Mouse (Mus musculus) adrenal gland, postnatal 36 days (tissue): Measurements from ENCODE around the gene Dek. TPM values are rescaled to one million over a fixed set of nuclear protein-coding genes. Genes with fewer than 3 reads are reported as not detected.

Experiments
- DNase-seq, 2 experiments: peaks; one replicate each; pipeline ENCODE4 v3.0.0; 2021; ENCODE audit warnings: mixed read lengths in 1 of 2
- long read RNA-seq, 2 experiments: library from polyadenylated mRNA; stranded (forward); transcript quantifications; one replicate each; pipeline ENCODE4 v2.0.0; 2021; ENCODE audit warnings: borderline sequencing depth in 2 of 2
- total RNA-seq, 2 experiments: library from RNA; stranded (reverse); gene quantifications; 2 replicates each; pipeline ENCODE4 v1.2.3; 2021

The Dek gene
- total RNA-seq: 10 to 100 TPM; 62.7 to 71.1 TPM
- long read RNA-seq, experiment 1, transcript Dek-206 (2 exons, 468 nt): minor isoform, 8 of 90 reads
- long read RNA-seq, experiment 1, transcript Dek-201 (11 exons, 2,556 nt): major isoform, 55 of 90 reads
- long read RNA-seq, experiment 1, partial matches to known transcripts: 22 of 90 reads
- long read RNA-seq, experiment 1, other reads (novel, unspliced or antisense): 3 of 90 reads
- long read RNA-seq, experiment 2, transcript Dek-201 (11 exons, 2,556 nt): major isoform, 13 of 16 reads
- long read RNA-seq, experiment 2, partial matches to known transcripts: 3 of 16 reads
- long read RNA-seq, experiment 2, other reads (novel, unspliced or antisense): 0 of 16 reads

DNA sequence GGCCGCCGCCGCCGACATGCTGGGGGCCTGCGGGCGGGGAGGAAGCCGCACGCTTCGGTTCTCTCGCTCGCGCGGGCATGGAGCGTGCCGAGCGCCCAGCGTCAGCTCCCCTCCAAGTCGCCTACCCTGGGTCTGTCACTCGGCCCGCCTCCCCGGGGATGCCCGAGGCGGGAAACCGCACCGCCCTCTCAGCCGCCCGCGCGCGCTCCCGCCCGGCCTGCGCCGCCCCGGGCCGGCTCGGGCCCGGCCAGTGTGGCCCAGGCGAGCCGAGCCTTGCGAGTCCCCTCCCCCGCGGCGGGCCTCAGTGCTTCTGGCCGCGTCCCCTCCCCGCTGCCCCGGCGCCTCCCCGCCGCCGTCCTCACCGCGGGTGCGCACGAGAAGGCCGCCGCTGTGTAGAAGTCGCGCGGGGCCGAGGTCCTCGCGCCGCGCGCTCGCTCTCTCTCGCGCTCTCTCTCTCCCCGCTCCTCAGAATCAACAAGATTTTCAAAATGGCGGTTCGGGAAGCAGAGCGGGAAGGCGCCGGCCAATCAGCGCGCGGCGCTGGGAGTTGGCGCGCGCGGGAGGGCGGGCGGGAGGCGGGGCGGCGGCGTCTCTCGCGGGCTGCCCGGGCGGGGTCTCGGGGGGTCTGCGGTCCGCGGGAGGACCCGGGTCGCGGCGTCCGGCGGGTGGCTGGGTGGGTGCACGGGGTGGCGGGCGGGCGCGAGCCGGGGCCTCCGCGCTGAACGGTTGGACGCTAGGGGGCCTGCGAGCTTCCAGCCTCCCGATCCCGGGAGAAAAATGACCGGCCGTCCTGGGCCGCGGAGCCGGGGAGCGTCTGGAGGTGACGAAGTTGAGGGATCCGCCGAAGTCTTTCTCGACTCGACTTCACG is at the start of gene Dek:
Gene Dek (minus strand): TSS at position 491 of the 869 bp plus-strand sequence.
- DNase-seq: peak; percentile 88 to 90

DNA sequence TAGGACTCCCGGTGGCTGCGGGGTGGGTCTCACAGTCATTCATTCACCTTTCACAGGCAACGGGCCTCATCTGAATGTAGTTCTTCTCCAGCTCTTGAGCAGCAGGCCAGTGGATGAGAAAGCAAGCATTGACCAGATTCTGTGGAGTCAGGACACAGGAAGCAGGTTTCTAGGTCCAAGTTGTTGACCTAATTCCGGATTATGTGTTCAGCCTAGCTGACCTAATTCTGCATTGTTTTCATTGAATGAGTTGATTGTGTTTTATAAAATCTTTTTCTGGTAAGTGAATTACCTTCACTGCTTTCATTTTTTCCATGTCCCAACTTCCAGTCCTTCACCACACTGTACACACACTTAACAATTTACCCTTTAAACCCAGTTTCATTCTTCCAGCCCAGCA is 48.9 kb upstream of the Dek start:
- no peak for DNase-seq

DNA sequence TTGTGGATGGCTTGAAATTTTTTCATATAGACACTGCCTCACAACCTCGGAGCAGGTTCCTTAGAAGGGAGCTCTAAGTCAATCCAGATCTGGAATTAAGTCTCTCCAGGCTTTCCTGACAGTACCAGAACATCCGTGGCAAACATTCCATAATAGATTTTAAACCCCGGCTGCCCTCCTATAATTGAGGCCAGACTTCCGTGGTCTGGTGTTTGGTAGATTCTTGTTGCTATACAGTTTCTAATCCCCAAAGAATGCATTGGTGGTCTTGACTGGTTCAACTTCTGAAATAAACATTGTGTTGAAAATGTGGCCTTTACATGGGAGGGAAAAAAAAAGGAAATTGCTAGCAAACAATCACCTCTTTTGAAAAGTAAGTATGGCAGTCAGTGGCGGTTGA is 47.2 kb upstream of the Dek start:
- no peak for DNase-seq

DNA sequence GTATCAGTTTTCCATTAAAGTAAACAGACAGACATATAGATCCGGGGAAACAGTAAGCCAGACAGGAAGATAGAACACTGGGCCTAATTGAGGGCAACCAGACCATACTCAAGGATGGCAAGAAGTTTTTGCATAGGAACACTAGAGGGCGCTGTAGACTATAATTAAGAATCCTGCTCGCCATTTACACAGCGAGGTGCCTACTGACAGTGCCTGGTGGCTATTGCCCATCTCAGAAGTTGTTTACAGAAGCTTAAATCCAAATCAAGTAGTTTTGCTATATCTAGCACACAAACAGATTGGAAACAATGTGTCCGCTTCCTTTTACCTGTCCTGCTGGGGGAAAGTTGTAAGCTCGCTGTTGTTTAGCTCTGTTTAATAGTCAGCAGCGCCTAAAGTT is 46.4 kb upstream of the Dek start:
- peak; percentile 21 to 41 for DNase-seq

DNA sequence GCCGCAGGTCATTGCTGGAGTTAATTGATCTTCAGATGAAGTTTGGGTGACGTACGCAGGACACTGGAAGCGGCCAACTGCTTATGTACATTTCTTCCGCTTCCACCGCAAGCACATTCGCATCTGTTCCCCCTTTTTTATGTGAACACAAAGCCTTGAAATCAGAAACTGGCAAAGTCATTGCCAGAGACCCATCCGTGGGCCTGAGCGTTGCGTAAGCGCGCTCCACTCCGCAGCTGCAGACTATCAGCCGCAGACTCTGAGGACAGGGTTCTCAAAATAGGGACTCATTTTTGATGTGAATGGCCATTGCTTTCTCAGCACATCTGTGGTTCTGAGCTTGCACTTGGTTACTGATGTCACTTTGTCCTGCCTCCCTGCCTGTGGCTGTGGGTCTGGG is 45.1 kb upstream of the Dek start:
- DNase-seq: no peak

DNA sequence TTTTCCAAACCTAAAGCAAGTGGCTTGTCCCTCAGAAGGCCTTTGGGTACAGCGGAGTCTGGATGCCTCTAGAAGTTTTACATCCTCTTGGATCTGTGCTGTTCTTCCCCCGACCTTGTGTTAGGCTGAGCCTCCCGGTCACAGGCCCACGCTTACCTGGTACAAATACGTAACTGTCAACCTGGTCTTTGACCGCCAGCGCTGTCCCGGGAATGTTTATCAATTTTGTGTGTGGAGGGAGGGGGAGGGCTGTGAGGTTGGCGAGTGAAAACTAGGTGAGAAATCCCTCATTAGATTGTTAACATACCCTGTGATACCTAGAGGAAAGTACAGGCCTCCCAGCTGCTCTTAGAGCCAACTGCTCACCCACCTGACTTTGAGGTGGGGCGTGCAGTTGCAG is 44.0 kb upstream of the Dek start:
- DNase-seq: no peak

DNA sequence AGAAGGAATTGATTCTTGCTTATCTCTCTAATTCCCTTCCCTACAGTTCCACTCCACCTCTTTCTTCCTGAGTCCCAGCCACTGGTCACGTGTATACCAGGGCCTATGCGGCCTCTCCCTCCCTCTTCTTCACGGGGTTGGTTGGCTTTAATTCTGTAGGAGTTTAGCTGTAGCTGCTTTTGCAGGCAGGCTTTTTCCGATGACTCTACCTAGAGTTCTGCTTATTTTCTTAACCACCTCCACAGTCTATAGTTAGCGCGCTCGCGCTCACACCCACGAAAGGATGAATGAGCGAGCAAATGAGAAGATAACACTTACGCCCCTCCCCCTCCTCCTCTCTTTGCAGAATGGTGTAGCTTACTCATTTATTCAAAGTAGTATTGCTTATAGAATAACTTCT is 42.6 kb upstream of the Dek start:
- DNase-seq: no peak

DNA sequence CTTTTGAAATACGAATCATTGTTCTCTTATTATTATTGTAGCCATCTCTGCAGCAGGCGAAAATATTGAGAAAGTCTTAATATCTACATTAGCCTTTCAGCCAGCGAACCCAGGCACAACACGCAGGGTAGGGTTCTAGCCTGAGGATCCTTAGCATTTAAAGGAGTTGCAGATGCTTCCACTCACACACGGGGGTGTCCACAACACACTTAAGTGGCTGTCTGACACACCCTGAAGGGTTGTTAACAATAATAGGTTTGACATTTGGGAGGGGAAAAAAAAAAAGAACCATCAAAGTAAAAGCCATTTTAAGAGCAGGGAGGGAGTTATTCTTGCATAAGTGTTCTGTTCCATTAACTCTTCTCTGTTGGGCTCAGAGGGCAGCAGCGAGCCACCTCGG is 40.4 kb upstream of the Dek start:
- DNase-seq: no peak

DNA sequence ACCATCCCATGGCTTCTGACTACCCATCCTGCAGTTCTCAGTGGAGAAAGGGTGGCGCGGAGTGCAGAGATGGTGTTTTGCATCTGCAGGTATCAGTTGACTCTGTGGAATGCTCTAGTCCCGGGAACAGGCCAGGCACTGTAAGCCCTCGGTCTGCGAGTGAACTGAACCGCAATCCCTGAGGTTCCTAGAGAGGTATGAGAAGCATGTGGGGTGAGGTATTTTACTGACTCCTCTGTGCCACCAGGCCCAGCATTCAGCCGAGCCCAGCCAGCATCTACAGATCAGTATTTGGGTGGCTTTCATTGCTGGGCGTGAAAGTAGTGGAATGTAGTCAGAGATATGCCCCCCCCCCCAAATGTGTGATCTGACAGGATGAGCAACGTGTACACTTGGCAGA is 39.9 kb upstream of the Dek start:
- DNase-seq: no peak

DNA sequence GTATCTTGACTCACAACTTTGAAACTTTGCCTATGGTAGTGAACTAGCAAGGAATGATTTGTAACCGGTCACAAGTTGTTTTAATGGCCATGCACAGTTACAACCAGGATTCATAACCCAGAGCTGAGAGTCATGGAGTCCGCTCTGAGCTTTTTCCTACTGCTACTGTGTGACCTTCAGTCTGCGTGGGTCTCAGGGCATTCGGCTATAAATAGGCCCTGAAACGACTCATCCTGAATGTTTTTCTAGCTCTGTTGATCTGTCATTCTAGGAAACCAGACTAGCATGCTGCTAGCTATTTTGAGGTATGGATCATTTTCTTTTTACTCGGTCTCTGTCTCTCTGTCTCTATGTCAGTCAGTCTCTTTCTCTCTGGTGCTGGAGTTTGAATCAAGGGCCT is 36.8 kb upstream of the Dek start:
- peak in 1 of 2 experiments; percentile 9 for DNase-seq

DNA sequence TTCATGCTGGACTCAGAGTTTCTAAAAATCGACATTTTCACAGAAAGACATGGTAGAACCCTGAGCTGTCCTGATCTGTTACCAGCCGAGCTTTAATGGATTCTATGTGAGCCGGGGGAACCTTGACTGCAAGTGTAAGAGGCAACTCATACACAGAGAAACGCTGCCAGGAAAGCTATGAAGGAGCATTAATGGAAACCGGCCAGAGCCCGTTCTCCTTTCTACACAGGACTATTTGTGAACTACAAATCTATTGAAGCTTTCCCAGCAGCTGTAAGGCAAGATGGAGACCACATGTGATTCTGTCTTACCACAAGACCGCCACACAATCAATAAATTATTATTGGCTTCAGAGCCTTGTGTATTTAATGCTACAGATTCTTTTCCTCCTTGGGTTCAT is 29.7 kb upstream of the Dek start:
- DNase-seq: no peak

DNA sequence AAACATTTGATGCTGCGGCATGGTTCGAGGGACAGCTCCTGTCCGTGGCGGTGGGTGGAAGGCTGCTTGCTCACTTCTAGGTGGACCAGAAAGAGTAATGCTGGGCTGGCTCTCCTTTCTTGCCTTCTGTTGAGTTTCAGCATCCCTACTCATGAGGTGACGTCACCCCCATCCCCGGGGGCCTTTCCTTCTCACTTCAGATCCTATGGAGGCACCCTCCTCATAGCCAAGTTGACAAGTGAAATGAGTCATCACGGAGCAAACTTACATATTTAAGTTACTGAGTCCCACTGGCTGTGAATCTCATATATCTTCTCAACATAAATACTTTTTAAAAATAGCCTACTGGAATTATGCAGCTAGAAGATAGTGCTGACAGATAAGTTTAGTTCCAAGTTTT is 28.8 kb upstream of the Dek start:
- no peak for DNase-seq

DNA sequence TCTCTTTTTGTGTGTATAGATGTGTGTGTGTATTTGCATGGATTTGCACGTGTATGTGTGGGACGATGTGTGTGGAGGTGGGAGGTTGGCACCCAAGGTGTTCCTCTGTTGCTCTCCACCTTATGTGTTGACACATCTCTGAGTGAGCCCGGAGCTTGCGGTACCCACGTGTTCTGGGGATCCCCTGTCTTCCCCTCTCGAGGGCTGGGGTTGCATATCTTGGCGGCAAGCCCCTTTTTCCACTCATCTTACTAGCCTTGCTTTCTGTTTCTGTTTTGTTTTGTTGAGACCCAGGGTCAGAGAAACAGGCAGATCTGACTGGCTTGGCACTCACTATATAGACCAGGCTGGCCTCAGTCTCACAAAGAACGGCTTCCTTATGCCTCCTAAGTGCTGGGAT is 27.1 kb upstream of the Dek start:
- no peak for DNase-seq

DNA sequence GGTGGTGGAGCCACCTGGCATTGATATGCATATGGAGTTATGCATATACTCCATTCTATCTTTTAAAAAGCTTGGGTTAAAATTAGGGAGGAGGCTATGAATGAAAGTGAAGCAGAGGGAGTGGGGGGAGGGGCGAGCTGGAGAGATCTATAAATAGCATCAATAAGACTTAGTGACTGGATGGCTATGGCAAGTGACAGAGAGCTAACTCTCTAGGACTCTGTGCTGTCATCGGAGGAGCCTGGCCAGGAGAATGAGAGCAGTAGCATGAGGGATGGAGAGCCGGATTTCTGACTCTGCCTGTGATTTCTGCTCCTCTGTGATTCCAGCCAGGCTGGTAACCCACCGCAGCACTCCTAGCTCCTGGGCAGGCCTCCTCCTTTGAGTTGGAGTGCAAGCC is 23.1 kb upstream of the Dek start:
- no peak for DNase-seq

DNA sequence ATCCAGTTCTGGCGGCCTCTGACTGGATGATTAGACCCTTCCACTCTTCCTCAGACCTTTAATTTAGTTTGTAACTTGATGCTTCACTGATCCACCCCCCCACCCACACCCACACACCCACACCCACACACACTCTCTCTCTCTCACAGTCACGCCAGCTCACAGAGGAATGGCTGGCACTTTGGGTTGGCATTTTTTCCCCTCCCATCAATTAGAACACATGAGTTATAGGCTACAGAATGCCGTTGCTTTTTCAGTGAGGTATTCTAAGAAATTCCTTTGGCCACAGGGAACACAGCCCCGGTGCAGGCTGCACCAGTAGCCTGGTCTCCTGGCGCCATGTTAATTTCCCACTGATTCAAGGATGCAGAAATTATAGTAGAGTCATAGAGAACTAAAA is 19.6 kb upstream of the Dek start:
- DNase-seq: no peak

DNA sequence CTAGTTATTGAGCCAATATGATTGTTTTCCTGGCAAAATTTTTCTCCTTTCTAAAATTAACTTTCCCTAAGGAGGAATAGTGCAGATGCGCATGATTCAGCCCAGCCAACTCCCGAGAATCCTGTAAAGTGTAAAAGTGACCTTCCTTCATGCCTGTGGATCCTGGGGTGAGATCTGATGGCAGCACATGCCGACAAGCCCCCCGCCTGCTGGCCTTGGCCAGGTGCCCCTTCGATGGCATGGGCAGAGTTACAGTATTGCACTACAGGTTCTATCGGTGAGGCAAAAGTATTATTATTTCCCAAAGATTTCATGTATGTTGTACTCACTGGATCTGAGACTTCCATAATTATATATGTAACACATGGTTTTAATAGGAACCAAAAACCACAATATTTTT is 19.0 kb upstream of the Dek start:
- DNase-seq: no peak

DNA sequence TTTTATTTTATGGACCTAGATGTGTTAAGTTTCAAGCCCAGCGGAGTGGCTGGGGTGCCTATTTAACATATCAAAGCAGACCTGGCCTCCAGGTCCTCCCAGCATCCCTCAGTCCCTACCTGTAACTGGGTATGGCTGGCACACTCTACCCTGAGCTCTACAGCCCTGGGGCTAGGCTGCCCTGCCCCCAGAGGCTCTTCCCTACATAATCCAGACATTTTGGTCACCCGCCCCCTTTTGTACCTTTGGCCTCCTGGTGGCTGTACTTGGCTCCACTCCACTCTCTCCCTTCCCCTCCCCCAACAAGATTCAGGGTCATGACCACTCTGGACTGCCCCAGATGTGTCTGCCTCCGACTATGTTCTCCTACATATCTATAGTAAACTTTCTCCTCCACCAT is 18.4 kb upstream of the Dek start:
- no peak for DNase-seq

DNA sequence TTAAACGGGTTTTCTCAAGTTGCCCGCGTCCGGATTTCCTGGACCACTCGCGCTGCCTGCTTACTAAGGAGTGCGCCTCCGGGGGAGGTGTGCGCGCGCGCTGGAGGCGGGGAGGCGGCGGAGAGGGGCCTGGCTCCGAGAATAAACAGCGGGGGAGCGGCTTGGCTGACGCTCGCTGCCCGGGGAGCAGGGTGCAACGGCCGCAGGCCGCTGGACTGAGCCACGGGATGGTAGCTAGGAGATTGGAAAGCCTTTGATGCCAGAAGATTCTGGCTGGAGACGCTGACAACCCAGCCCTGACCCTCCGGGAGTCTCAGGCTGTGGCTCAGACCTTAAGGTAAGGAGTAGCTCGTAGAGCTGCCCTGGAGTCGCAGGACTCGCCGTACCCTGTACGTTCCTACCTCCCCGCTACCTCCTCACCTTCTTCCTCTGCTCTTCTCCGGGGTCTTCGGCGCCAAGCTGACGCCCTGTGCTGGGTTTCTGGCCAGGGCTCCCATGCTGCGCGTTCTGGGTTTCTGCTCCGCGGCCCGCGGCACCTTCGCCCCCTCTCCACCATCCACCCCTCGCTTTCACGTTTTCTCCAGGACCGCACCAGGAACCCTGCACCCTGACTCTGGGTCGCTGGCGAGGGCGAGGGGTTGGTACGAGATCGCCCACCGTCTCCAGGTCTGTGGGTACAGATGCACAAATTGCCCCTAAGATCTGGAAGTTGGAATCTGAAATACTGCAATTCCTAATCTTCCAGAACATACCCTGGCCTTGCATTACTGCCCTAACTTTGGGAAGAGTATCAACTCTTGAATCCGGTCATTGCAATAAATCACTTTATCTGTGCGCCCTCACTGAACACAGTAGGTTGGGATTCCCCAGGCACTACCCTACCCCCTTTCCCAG is 16.8 kb upstream of the Dek start, which contains the start of gene Rnf144b:
Gene Rnf144b (plus strand): TSS at position 120 of the 894 bp plus-strand sequence.
- peak; percentile 62 to 64 for DNase-seq

DNA sequence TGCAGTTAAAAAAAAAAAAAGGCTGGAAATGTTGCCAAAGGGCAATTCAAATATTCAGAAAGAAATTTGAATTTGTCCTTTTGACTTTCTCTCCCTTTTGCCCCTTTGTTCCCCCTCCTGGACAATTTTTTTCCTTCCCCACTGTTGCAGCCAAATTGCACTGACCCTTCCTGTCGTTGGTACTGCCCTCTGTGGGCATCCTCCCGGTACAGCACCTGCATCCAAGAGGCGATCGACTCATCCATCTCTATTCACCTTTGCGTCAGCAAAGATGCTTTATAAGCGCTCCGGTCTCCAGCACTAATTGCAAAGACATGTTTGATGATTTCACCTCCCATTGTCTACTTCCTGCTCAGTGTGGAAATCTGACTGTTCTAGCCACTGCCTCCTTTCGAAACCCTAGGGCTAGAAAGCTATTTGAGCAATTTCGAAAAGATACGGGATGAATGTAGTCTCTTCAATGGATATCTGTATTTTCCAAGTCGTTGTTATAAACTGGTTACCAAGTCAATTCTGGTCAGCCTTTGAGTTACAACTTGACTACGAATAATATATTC is 15.4 kb upstream of the Dek start:
- DNase-seq: no peak

DNA sequence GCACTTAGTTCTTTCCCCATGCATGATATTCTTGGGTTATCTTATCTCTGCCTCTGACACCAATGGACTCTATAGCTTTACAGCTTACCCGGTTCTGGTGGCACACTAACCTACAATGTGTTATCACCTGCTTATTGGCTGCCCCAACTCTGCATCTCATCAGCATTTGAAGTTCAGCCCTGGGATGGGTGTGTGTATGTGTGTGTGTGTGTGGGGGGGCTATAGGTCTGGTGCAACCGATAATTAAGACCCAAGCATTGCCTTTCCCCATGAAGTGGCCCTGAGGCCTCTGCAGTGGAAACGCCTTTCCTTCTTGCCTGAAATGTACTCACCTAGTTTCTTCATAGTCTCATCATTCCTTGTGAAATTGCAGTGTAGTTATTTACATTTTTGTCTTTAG is 10.0 kb upstream of the Dek start:
- no peak for DNase-seq

DNA sequence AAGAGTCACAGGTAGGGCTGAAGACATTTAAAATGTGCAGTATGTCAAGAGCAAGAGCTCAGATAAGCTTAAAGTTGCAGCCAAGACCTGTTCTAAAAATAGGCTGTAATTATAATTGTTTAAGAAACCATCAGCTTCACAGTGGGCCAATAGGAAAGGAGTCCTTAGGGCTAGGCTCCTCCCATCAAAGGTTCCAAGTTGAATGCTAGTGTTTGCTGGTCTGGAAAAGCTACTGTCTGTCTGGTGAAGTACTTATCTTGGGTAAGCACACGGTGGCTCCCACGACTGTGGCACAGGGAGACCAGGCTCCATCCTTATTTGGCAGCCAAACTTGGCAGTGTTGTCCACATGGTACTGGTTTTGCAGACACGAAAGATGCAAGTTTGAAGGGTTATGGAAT is 6.9 kb upstream of the Dek start:
- no peak for DNase-seq

DNA sequence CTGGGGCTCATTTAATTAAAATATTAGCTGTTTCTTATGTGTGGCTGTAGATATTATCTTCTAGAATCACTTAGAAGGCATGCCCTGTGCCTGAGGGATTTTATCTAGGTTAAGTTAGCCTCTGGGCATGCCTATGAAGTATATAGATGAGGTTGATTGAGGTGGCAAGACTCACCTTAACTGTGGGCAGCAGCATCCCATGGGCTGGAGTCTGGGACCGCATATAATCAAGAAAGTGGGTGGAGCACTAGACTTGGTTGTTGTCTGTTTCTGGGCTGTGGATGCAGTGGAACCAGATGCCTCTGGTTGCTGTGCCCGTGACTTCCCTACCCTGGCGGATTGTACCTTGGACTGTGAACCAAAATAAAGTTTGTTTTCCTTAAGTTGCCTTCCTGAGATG is 6.1 kb upstream of the Dek start:
- no peak for DNase-seq
